Mouse (Mus musculus): ENCODE results near the gene M1ap.

- TF ChIP-seq POLR2AphosphoS2 (IDR thresholded peaks at IDR 0.05; ENCODE audit: insufficient read length, low read depth) (no peak), POLR2A (IDR thresholded peaks at IDR 0.05; ENCODE audit: insufficient read length, low read depth) (no peak), MAX (IDR thresholded peaks at IDR 0.05; ENCODE audit: low read depth) (no peak), USF1 (IDR thresholded peaks at IDR 0.05; ENCODE audit: low read depth) (no peak), TCF12 (IDR thresholded peaks at IDR 0.05; ENCODE audit: insufficient read depth, poor library complexity, severe bottlenecking) (no peak), E2F4 (IDR thresholded peaks at IDR 0.05; ENCODE audit: insufficient read depth) (no peak)
Measured at GRCm38 (mm10) chr6:82998326-82998725, 51.6 kb downstream of the M1ap start.
